Mouse (Mus musculus) bone marrow, adult 2 months (tissue): ENCODE measurements around the gene Abca17.

ENCODE experiments used
- CTCF ChIP-seq: fragments of 200-500 bp; IDR thresholded peaks from 2 replicates; pipeline ENCODE4 v1.5.1; 2011; ENCODE audit warnings: low read length, control low read depth; ENCODE audit not compliant: control insufficient read depth, insufficient read depth
- POLR2A ChIP-seq: fragments of 200-500 bp; IDR thresholded peaks from 2 replicates; pipeline ENCODE4 v1.6.1; 2011; ENCODE audit warnings: low read depth, mild to moderate bottlenecking, control low read depth, low read length, borderline replicate concordance; ENCODE audit not compliant: control insufficient read depth

DNA sequence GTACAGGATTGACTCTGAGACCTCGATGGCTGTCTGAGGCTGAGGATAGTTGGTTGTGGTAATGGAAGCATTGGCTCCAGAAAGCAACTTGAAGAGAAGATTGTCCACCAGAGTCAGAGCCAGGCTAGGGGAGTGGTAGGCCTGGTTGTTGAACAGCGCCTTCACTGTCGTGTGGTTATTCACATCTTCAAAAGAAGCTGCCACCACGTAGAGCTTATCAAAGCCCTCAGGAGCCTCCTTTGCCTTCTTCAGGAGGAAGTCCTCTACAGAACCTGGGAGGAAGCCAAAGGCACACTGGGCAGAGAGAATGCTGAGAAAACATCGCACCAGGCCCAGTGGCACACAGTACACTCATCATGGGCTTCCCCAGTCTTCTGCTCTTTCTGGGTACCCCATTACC lies 61.5 kb downstream of the Abca17 start:
- TF ChIP-seq POLR2A (no peak), CTCF (no peak)
